Mouse (Mus musculus) embryo, embryonic 10 days (tissue): ENCODE measurements around the gene Ppm1a.

Source experiments
- DNase-seq: peaks from one replicate; pipeline ENCODE4 v3.0.0-alpha.2; 2015; ENCODE audit warnings: low spot score

Ppm1a gene

GRCm38 (mm10) chr12:72757086-72757485 lies at the start of gene Ppm1a:
Ppm1a (plus strand) TSS chr12:72757455.
- DNase-seq: peak; percentile 64

- no peak for DNase-seq
Measured at GRCm38 (mm10) chr12:72709981-72710380, 47.3 kb upstream of the Ppm1a start.

- no peak for DNase-seq
Measured at GRCm38 (mm10) chr12:72714896-72715295, 42.4 kb upstream of the Ppm1a start.

- no peak for DNase-seq
Measured at GRCm38 (mm10) chr12:72715846-72716245, 41.4 kb upstream of the Ppm1a start.

GRCm38 (mm10) chr12:72719046-72719445 lies 38.2 kb upstream of the Ppm1a start:
- DNase-seq: no peak

GRCm38 (mm10) chr12:72719452-72720087 lies 37.7 kb upstream of the Ppm1a start:
- no peak for DNase-seq

- no peak for DNase-seq
Measured at GRCm38 (mm10) chr12:72721710-72722109, 35.5 kb upstream of the Ppm1a start.

GRCm38 (mm10) chr12:72723965-72724364 lies 33.3 kb upstream of the Ppm1a start:
- no peak for DNase-seq

- no peak for DNase-seq
Measured at GRCm38 (mm10) chr12:72727021-72727420, 30.2 kb upstream of the Ppm1a start.

GRCm38 (mm10) chr12:72727611-72728010 lies 29.6 kb upstream of the Ppm1a start:
- DNase-seq: no peak

GRCm38 (mm10) chr12:72734112-72734511 lies 23.1 kb upstream of the Ppm1a start:
- no peak for DNase-seq

- DNase-seq: no peak
Measured at GRCm38 (mm10) chr12:72741176-72741575, 16.1 kb upstream of the Ppm1a start.

GRCm38 (mm10) chr12:72744803-72745360 lies 12.4 kb upstream of the Ppm1a start:
- DNase-seq: no peak

GRCm38 (mm10) chr12:72745486-72745885 lies 11.8 kb upstream of the Ppm1a start:
- no peak for DNase-seq

- no peak for DNase-seq
Measured at GRCm38 (mm10) chr12:72748341-72748740, 8.9 kb upstream of the Ppm1a start.

- no peak for DNase-seq
Measured at GRCm38 (mm10) chr12:72748841-72749240, 8.4 kb upstream of the Ppm1a start.

- DNase-seq: no peak
Measured at GRCm38 (mm10) chr12:72749500-72749899, 7.8 kb upstream of the Ppm1a start.

- no peak for DNase-seq
Measured at GRCm38 (mm10) chr12:72750016-72750415, 7.2 kb upstream of the Ppm1a start.

GRCm38 (mm10) chr12:72750606-72751005 lies 6.6 kb upstream of the Ppm1a start:
- no peak for DNase-seq

- peak; percentile 29 for DNase-seq
Measured at GRCm38 (mm10) chr12:72757596-72757995, 341 bp downstream of the Ppm1a start.

GRCm38 (mm10) chr12:72759956-72760355 lies 2.7 kb downstream of the Ppm1a start:
- no peak for DNase-seq

GRCm38 (mm10) chr12:72760376-72761229 lies 3.3 kb downstream of the Ppm1a start:
- DNase-seq: peak; percentile 94

GRCm38 (mm10) chr12:72761230-72761648 lies 4.0 kb downstream of the Ppm1a start:
- no peak for DNase-seq
